Mouse (Mus musculus) stomach, embryonic 14.5 days (tissue): ENCODE data around the gene Slc7a6. TPM values are rescaled to one million over a fixed set of nuclear protein-coding genes. Genes with fewer than 3 reads are reported as not detected.

Experiments
- ATAC-seq: fragments of 200-750 bp; cut with Nextera tagmentation; 2 replicates; pipeline ENCODE4 v1.8.0; 2017; ENCODE audit warnings: low read depth, moderate TSS enrichment; ENCODE audit not compliant: insufficient number of reproducible peaks, insufficient read depth, low FRiP score
- H3K27ac ChIP-seq: fragments of 300-500 bp; sonication (generic); 2 replicates; pipeline ENCODE4 v1.5.1; 2014; ENCODE audit warnings: mild to moderate bottlenecking, low read length, moderate library complexity, mixed read lengths
- H3K27me3 ChIP-seq: fragments of 300-500 bp; sonication (generic); 2 replicates; pipeline ENCODE4 v1.6.1; 2014; ENCODE audit warnings: low read length, control low read depth, mixed read lengths; ENCODE audit not compliant: control insufficient read depth, insufficient read depth
- H3K36me3 ChIP-seq: fragments of 300-500 bp; sonication (generic); 2 replicates; pipeline ENCODE4 v1.6.1; 2014; ENCODE audit warnings: mild to moderate bottlenecking, control low read depth, low read length, moderate library complexity, mixed read lengths; ENCODE audit not compliant: control insufficient read depth, insufficient read depth
- H3K4me1 ChIP-seq: fragments of 300-500 bp; sonication (generic); 2 replicates; pipeline ENCODE4 v1.6.1; 2014; ENCODE audit warnings: low read length, control low read depth, mixed read lengths; ENCODE audit not compliant: control insufficient read depth, insufficient read depth
- H3K4me2 ChIP-seq: fragments of 300-500 bp; sonication (generic); replicated peaks from 2 replicates; pipeline ENCODE4 v1.6.1; 2014; ENCODE audit warnings: low read depth, low read length, control low read depth
- H3K4me3 ChIP-seq: fragments of 300-500 bp; sonication (generic); 2 replicates; pipeline ENCODE4 v1.5.1; 2014; ENCODE audit warnings: low read depth, low read length, control low read depth
- H3K9ac ChIP-seq: fragments of 300-500 bp; sonication (generic); replicated peaks from 2 replicates; pipeline ENCODE4 v1.6.1; 2014; ENCODE audit warnings: low read depth, mild to moderate bottlenecking, control low read depth, low read length, moderate library complexity, mixed read lengths
- H3K9me3 ChIP-seq: fragments of 300-500 bp; sonication (generic); 2 replicates; pipeline ENCODE4 v1.6.1; 2016; ENCODE audit warnings: low read depth, low read length, control low read depth; ENCODE audit not compliant: control insufficient read depth
- WGBS: fragments of 180-500 bp; shearing (Covaris S2); extraction: QIAGEN DNeasy Blood & Tissue Kit; methylation state at CpG from one replicate; pipeline ENCODE4 v1.1.7; 2014; 5-methylcytosine and 5-hydroxymethylcytosine counted together
- polyA plus RNA-seq: library from polyadenylated mRNA; unstranded; fragments of >200 nt; fragmentation: Nextera tagmentation; extraction: Ambion mirVana; gene quantifications from 2 replicates; pipeline ENCODE4 v1.2.1, GENCODE M21; 2014

Slc7a6 gene
- polyA plus RNA-seq, 1 experiment from 2014 or later, result 65.6 TPM

GRCm38 (mm10) chr8:106136156-106137130, 32.2 kb upstream of the Slc7a6 start, which contains the start of gene Esrp2:
Esrp2 (minus strand) TSS chr8:106136974.
- Histone ChIP-seq H3K9ac (peak within 1 kb of the TSS; percentile 47), H3K9me3 (no peaks in the 10 kb centered on the region), H3K36me3 (peaks cover 15% of the 10 kb centered on the region), H3K27ac (peak within 1 kb of the TSS; percentile 94), H3K4me1 (peaks cover 10% of the 10 kb centered on the region; the same call in 1 of the 2 replicates), H3K4me3 (peak within 1 kb of the TSS; percentile 39), H3K27me3 (peaks cover 15% of the 10 kb centered on the region), H3K4me2 (peak within 1 kb of the TSS; percentile 75)
- peak; percentile 73 for ATAC-seq
- WGBS, result 1% methylated on average over 75 of the region's 86 CpGs

- 7% methylated on average over 22 of the region's 22 CpGs for WGBS
- Histone ChIP-seq H3K27me3 (peaks cover 15% of the 10 kb centered on the region), H3K9ac (peak overlapping the region; percentile 47), H3K4me2 (peak overlapping the region; percentile 75), H3K27ac (peak overlapping the region; percentile 94), H3K36me3 (peaks cover 6% of the 10 kb centered on the region), H3K4me3 (peak overlapping the region; percentile 39), H3K9me3 (no peaks in the 10 kb centered on the region), H3K4me1 (peaks cover 10% of the 10 kb centered on the region; the same call in 1 of the 2 replicates)
- ATAC-seq, result no peak
Measured at GRCm38 (mm10) chr8:106137218-106137905, 31.3 kb upstream of the Slc7a6 start.

- WGBS, result under 1% methylated on average over 24 of the region's 24 CpGs
- H3K4me2 ChIP-seq, result peak overlapping the region; percentile 75
- H3K27me3 ChIP-seq, result peaks cover 15% of the 10 kb centered on the region
- no peaks in the 10 kb centered on the region for H3K9me3 ChIP-seq
- H3K9ac ChIP-seq, result peak overlapping the region; percentile 47; the same call in 1 of the 2 replicates
- peaks cover 10% of the 10 kb centered on the region; the same call in 1 of the 2 replicates for H3K4me1 ChIP-seq
- ATAC-seq, result peak; percentile 28
- H3K27ac ChIP-seq, result peak overlapping the region; percentile 94
- H3K4me3 ChIP-seq, result peak overlapping the region; percentile 39
- no peaks in the 10 kb centered on the region; the same call in 1 of the 2 replicates for H3K36me3 ChIP-seq
Measured at GRCm38 (mm10) chr8:106137906-106138477, 30.7 kb upstream of the Slc7a6 start.

- 15% methylated on average over 7 of the region's 7 CpGs for WGBS
- peak overlapping the region; percentile 75 for H3K4me2 ChIP-seq
- no peaks in the 10 kb centered on the region for H3K9me3 ChIP-seq
- peaks cover 15% of the 10 kb centered on the region for H3K27me3 ChIP-seq
- no peaks in the 10 kb centered on the region for H3K36me3 ChIP-seq
- H3K4me1 ChIP-seq, result peaks cover 10% of the 10 kb centered on the region; the same call in 1 of the 2 replicates
- no peak for ATAC-seq
- peak overlapping the region; percentile 94; the same call in 1 of the 2 replicates for H3K27ac ChIP-seq
- H3K9ac ChIP-seq, result no peak overlapping the region; the same call in 1 of the 2 replicates
- H3K4me3 ChIP-seq, result peak overlapping the region; percentile 39
Measured at GRCm38 (mm10) chr8:106138616-106139015, 30.0 kb upstream of the Slc7a6 start.

DNA sequence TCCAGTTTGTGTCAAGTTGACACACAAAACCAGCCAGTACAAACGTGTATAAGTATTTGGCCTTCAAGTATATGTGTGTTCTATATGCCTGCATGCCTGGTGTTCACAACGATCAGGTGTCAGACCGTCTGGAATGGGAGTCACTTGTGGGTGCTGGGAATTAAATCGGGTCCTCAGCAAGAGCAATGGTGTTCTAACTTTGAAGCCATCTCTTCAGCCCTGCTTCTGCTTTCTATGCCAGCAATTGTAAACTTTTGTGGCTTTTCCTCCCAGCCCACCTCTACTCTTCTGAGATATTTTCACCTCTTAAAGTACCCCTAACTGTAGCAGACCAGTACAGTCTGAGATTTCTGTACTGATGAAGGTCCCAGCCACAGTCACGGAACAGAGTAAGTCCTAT, 28.5 kb upstream of the Slc7a6 start:
- Histone ChIP-seq H3K4me3 (no peak overlapping the region), H3K27me3 (peaks cover 12% of the 10 kb centered on the region), H3K9ac (no peak overlapping the region), H3K27ac (no peak overlapping the region), H3K4me1 (peaks cover 10% of the 10 kb centered on the region; the same call in 1 of the 2 replicates), H3K36me3 (no peaks in the 10 kb centered on the region), H3K4me2 (no peak overlapping the region), H3K9me3 (no peaks in the 10 kb centered on the region)
- WGBS, result 66% methylated on average over 5 of the region's 5 CpGs
- ATAC-seq, result no peak

GRCm38 (mm10) chr8:106140769-106141168, 27.9 kb upstream of the Slc7a6 start:
- peaks cover 10% of the 10 kb centered on the region; the same call in 1 of the 2 replicates for H3K4me1 ChIP-seq
- no peak overlapping the region for H3K4me2 ChIP-seq
- no peaks in the 10 kb centered on the region for H3K9me3 ChIP-seq
- no peaks in the 10 kb centered on the region for H3K36me3 ChIP-seq
- no peak overlapping the region for H3K4me3 ChIP-seq
- H3K27me3 ChIP-seq, result peaks cover 6% of the 10 kb centered on the region; the same call in 1 of the 2 replicates
- 16% methylated on average over 13 of the region's 13 CpGs for WGBS
- H3K27ac ChIP-seq, result no peak overlapping the region
- ATAC-seq, result no peak
- no peak overlapping the region for H3K9ac ChIP-seq

DNA sequence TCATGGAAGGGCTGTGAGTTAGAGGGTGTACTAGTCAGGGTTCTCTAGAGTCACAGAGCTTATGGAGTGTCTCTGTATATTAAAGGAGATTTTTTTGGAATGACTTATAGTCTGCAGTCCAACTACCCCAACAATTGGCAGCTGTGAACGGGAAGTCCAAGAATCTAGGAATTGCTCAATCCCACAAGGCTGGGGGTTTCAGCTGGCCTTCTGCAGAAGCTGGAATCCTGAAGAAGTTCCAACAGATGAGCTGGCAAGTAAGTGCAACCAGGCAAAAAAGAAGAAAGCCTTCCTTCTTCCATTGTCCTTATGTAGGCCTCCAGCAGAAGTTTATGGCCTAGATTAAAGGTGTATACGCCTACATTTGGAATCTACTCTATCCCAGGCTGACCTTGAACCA, 23.3 kb upstream of the Slc7a6 start:
- H3K27me3 ChIP-seq, result no peaks in the 10 kb centered on the region
- H3K9me3 ChIP-seq, result no peaks in the 10 kb centered on the region
- H3K4me1 ChIP-seq, result no peaks in the 10 kb centered on the region
- H3K4me2 ChIP-seq, result no peak overlapping the region
- no peak for ATAC-seq
- H3K4me3 ChIP-seq, result no peak overlapping the region
- H3K36me3 ChIP-seq, result no peaks in the 10 kb centered on the region
- H3K27ac ChIP-seq, result no peak overlapping the region
- no peak overlapping the region for H3K9ac ChIP-seq
- WGBS, result 84% methylated on average over 2 of the region's 2 CpGs

GRCm38 (mm10) chr8:106146014-106146413, 22.6 kb upstream of the Slc7a6 start:
- Histone ChIP-seq H3K4me1 (peaks cover 2% of the 10 kb centered on the region; the same call in 1 of the 2 replicates), H3K9me3 (no peaks in the 10 kb centered on the region), H3K4me3 (no peak overlapping the region), H3K36me3 (no peaks in the 10 kb centered on the region), H3K27me3 (no peaks in the 10 kb centered on the region), H3K4me2 (no peak overlapping the region), H3K9ac (no peak overlapping the region), H3K27ac (no peak overlapping the region)
- 90% methylated on average over 4 of the region's 4 CpGs for WGBS
- ATAC-seq, result no peak
